Mouse (Mus musculus): Measurements from ENCODE around the gene Kat6b. TPM values are rescaled to one million over a fixed set of nuclear protein-coding genes. Genes with fewer than 3 reads are reported as not detected.

Kat6b gene
- total and polyA plus RNA-seq, 3 experiments, result 2.3 to 10.9 (median 8.0) TPM

- Histone ChIP-seq H3K9ac (ENCODE audit: insufficient read depth, low read depth) (no peak overlapping the region), H3K4me3 (replicated peaks in 1 of 3; ENCODE audit: low read depth in 2 of 3, low read length in 2 of 3, poor library complexity in 1 of 3) (no peak overlapping the region), H3K27ac (ENCODE audit: insufficient read depth, low read depth) (no peak overlapping the region), H3K4me1 (ENCODE audit: control insufficient read depth in 1 of 2, insufficient read depth in 2 of 2) (peaks cover 0 to 6% of the 10 kb centered on the region in 2 experiments; a peak in 1 of 4 replicates), H3K27me3 (replicated peaks) (no peaks in the 10 kb centered on the region), H3K36me3 (replicated peaks in 1 of 2; ENCODE audit: control insufficient read depth in 1 of 2, insufficient read depth in 1 of 2, low read length in 1 of 2) (peaks cover 0 to 4% of the 10 kb centered on the region in 2 experiments), H3K9me3 (replicated peaks; ENCODE audit: low read length) (no peaks in the 10 kb centered on the region), H3K4me2 (ENCODE audit: insufficient read depth, low read depth, poor library complexity, severe bottlenecking) (no peak overlapping the region), H3K79me2 (replicated peaks; ENCODE audit: control insufficient read depth, extremely low read depth, insufficient read depth, poor library complexity, severe bottlenecking) (no peaks in the 10 kb centered on the region)
- TF ChIP-seq NRF1 (IDR thresholded peaks at IDR 0.05; ENCODE audit: low read depth, low read length) (no peak), HCFC1 (IDR thresholded peaks at IDR 0.05; ENCODE audit: low read depth, low read length) (no peak), NELFE (IDR thresholded peaks at IDR 0.05; ENCODE audit: low read depth, low read length) (no peak), SIN3A (IDR thresholded peaks at IDR 0.05; ENCODE audit: low read length) (no peak), JUN (IDR thresholded peaks at IDR 0.05; ENCODE audit: insufficient read depth, low read depth, low read length) (no peak), POLR2A (IDR thresholded peaks at IDR 0.05; ENCODE audit: low read depth, low read length) (no peak), ELF1 (IDR thresholded peaks at IDR 0.05; ENCODE audit: low read depth, low read length) (no peak), BHLHE40 (IDR thresholded peaks at IDR 0.05; ENCODE audit: low read depth, low read length) (no peak), TCF12 (IDR thresholded peaks at IDR 0.05; ENCODE audit: low read depth, low read length) (no peak), ZNF384 (IDR thresholded peaks at IDR 0.05; ENCODE audit: low read depth, low read length) (no peak), ZMIZ1 (IDR thresholded peaks at IDR 0.05; ENCODE audit: low read depth, low read length) (no peak), UBTF (IDR thresholded peaks at IDR 0.05; ENCODE audit: low read depth, low read length) (no peak), USF1 (IDR thresholded peaks at IDR 0.05; ENCODE audit: low read depth, low read length) (no peak), ZC3H11A (IDR thresholded peaks at IDR 0.05; ENCODE audit: low read depth, low read length) (no peak), MAX (IDR thresholded peaks at IDR 0.05; ENCODE audit: low read length) (no peak), RAD21 (IDR thresholded peaks at IDR 0.05; ENCODE audit: low read depth, low read length) (no peak), MYC (IDR thresholded peaks at IDR 0.05; ENCODE audit: low read depth, low read length) (no peak), ETS1 (conservative IDR thresholded peaks at IDR 0.05; ENCODE audit: low read depth, low read length) (no peak), JUND (conservative IDR thresholded peaks at IDR 0.05; ENCODE audit: low read depth, low read length) (no peak)
- dilution Hi-C loops (cut with MboI; ENCODE audit: extremely low pct_ligation_motif_present, extremely low pct_unique_long_range_greater_than_20kb, low sequenced_read_pairs) (no loop called here), in situ Hi-C loops (cut with MboI; ENCODE audit: low pct_ligation_motif_present, low pct_unique_long_range_greater_than_20kb, low sequenced_read_pairs) (loop anchor here (10.0 kb wide), 1 partner anchor 49 kb away; no protein-coding TSS in a partner anchor)
- DNase-seq (ENCODE audit: extremely low read depth), result no peak
Measured at GRCm38 (mm10) chr14:21433415-21433814, 47.8 kb upstream of the Kat6b start.

GRCm38 (mm10) chr14:21433995-21434394 lies 47.2 kb upstream of the Kat6b start:
- dilution Hi-C loops (cut with MboI; ENCODE audit: extremely low pct_ligation_motif_present, extremely low pct_unique_long_range_greater_than_20kb, low sequenced_read_pairs) (no loop called here), in situ Hi-C loops (cut with MboI; ENCODE audit: low pct_ligation_motif_present, low pct_unique_long_range_greater_than_20kb, low sequenced_read_pairs) (loop anchor here (10.0 kb wide), 1 partner anchor 49 kb away; no protein-coding TSS in a partner anchor)
- no peaks in the 10 kb centered on the region for H3K27me3 ChIP-seq (replicated peaks)
- DNase-seq (ENCODE audit: extremely low read depth), result no peak
- H3K4me1 ChIP-seq (ENCODE audit: control insufficient read depth in 1 of 2, insufficient read depth in 2 of 2), result peaks cover 0 to 6% of the 10 kb centered on the region in 2 experiments; a peak in 1 of 4 replicates
- no peak overlapping the region for H3K27ac ChIP-seq (ENCODE audit: insufficient read depth, low read depth)
- no peak for TF ChIP-seq TCF12 (IDR thresholded peaks at IDR 0.05; ENCODE audit: low read depth, low read length)
- TF ChIP-seq BHLHE40 (IDR thresholded peaks at IDR 0.05; ENCODE audit: low read depth, low read length), result no peak
- no peak for TF ChIP-seq ZMIZ1 (IDR thresholded peaks at IDR 0.05; ENCODE audit: low read depth, low read length)
- TF ChIP-seq POLR2A (IDR thresholded peaks at IDR 0.05; ENCODE audit: low read depth, low read length), result no peak
- TF ChIP-seq MYC (IDR thresholded peaks at IDR 0.05; ENCODE audit: low read depth, low read length), result no peak
- no peak for TF ChIP-seq USF2 (conservative IDR thresholded peaks at IDR 0.05; ENCODE audit: low read depth, low read length)
- TF ChIP-seq USF1 (IDR thresholded peaks at IDR 0.05; ENCODE audit: low read depth, low read length), result no peak
- TF ChIP-seq PAX5 (IDR thresholded peaks at IDR 0.05; ENCODE audit: low read length), result no peak
- no peak for TF ChIP-seq MAX (IDR thresholded peaks at IDR 0.05; ENCODE audit: low read length)
- H3K36me3 ChIP-seq (replicated peaks in 1 of 2; ENCODE audit: control insufficient read depth in 1 of 2, insufficient read depth in 1 of 2, low read length in 1 of 2), result peaks cover 0 to 4% of the 10 kb centered on the region in 2 experiments
- no peak overlapping the region for H3K4me3 ChIP-seq (replicated peaks in 1 of 3; ENCODE audit: low read depth in 2 of 3, low read length in 2 of 3, poor library complexity in 1 of 3)
- H3K9me3 ChIP-seq (replicated peaks; ENCODE audit: low read length), result no peaks in the 10 kb centered on the region
- H3K79me2 ChIP-seq (replicated peaks; ENCODE audit: control insufficient read depth, extremely low read depth, insufficient read depth, poor library complexity, severe bottlenecking), result no peaks in the 10 kb centered on the region
- H3K4me2 ChIP-seq (ENCODE audit: insufficient read depth, low read depth, poor library complexity, severe bottlenecking), result no peak overlapping the region
- H3K9ac ChIP-seq (ENCODE audit: insufficient read depth, low read depth), result no peak overlapping the region

Data from CH12.LX (cell line).